Mouse (Mus musculus): ENCODE results near the gene Csf2rb. TPM values are rescaled to one million over a fixed set of nuclear protein-coding genes. Genes with fewer than 3 reads are reported as not detected.
"Not testable (repeated sequence)": the region's sequence is repeated elsewhere in the genome, so short reads cannot be mapped to it uniquely, and the experiment has no call there.

The Csf2rb gene
- total and polyA plus RNA-seq, 3 experiments, result 3.2 to 10.1 TPM; not detected in 1

DNA sequence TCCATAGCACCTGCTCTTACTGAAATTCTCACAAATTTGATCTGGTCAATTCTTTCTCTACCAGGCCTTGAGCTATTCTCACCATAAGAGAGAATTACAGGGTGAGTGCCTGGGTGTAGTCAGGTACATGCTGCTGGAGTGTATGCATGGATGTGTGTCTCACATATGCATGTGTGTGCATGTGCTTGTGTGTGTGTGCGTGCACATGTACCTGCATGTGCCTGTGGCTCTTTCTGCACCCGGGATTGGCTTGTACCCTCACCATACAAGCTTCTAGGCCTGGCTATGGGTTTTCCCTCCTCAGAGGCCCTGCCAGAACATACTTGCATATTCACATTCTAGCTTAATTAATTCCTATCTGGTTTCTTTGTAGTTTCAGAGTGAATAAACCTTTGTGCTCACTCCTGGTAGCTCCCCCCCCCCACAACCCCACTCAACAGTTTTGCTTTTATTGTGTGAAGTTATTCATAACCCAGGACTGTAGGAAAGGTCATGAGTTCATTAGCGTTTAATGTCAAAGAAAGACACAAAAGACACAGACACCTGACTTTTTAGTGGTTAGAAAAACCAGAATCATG, 3.1 kb downstream of the Csf2rb start:
- peaks cover 2 to 26% of the 10 kb centered on the region in 2 experiments for H3K4me1 ChIP-seq (ENCODE audit: control insufficient read depth in 1 of 2, insufficient read depth in 2 of 2, low read length in 2 of 2)
- peaks cover 0 to 17% of the 10 kb centered on the region in 2 experiments; a peak in 2 of 4 replicates for H3K36me3 ChIP-seq (ENCODE audit: control insufficient read depth in 1 of 2, insufficient read depth in 2 of 2, low read length in 2 of 2)
- H3K4me3 ChIP-seq (ENCODE audit: control insufficient read depth in 1 of 2, insufficient read depth in 1 of 2, low read depth in 2 of 2, low read length in 2 of 2), result 0 out of 4 replicates have a peak overlapping the region, but pooled peaks of 1 of the 2 experiments have one; percentile 1
- no peak for DNase-seq (ENCODE audit: low read depth, low spot score)
- peak overlapping the region; percentile 9 for H3K9ac ChIP-seq (ENCODE audit: control insufficient read depth, low read depth, low read length, poor library complexity, severe bottlenecking)
- 0 out of 2 replicates have a peak overlapping the region, but pooled peaks have one; percentile 1 for H3K27ac ChIP-seq (ENCODE audit: control insufficient read depth, low read depth, low read length)
- H3K27me3 ChIP-seq (ENCODE audit: control insufficient read depth in 1 of 2, insufficient read depth in 2 of 2, low read length in 2 of 2), result no peaks in the 10 kb centered on the region
- peaks cover 7% of the 10 kb centered on the region for H3K79me2 ChIP-seq (ENCODE audit: control insufficient read depth, insufficient read depth, low read length, poor library complexity)
- TF ChIP-seq USF1 (IDR thresholded peaks at IDR 0.05; ENCODE audit: low read depth, low read length) (no peak), E2F4 (IDR thresholded peaks at IDR 0.05; ENCODE audit: borderline replicate concordance, low read depth, low read length) (no peak), ELF1 (IDR thresholded peaks at IDR 0.05; ENCODE audit: low read depth, low read length) (no peak), GABPA (IDR thresholded peaks at IDR 0.05; ENCODE audit: low read depth, low read length) (no peak), POLR2AphosphoS5 (IDR thresholded peaks at IDR 0.05; ENCODE audit: borderline replicate concordance, low read depth, low read length) (no peak), MAX (IDR thresholded peaks at IDR 0.05; ENCODE audit: low read length) (no peak), JUND (IDR thresholded peaks at IDR 0.05; ENCODE audit: low read depth, low read length) (no peak), MYB (IDR thresholded peaks at IDR 0.05; ENCODE audit: low read depth, low read length) (no peak), CHD1 (IDR thresholded peaks at IDR 0.05; ENCODE audit: low read depth, low read length) (no peak), MAFK (IDR thresholded peaks at IDR 0.05; ENCODE audit: borderline replicate concordance, low read depth, low read length) (no peak), KAT2A (conservative IDR thresholded peaks at IDR 0.05; ENCODE audit: low read depth, low read length) (no peak), TCF12 (IDR thresholded peaks at IDR 0.05; ENCODE audit: low read depth, low read length) (no peak), CTCF (IDR thresholded peaks at IDR 0.05 in 2 of 3, conservative IDR thresholded peaks at IDR 0.05 in 1 of 3; ENCODE audit: control insufficient read depth in 1 of 3, insufficient read depth in 1 of 3, low read depth in 2 of 3, low read length in 3 of 3, poor library complexity in 1 of 3, severe bottlenecking in 1 of 3) (no peak), MAZ (IDR thresholded peaks at IDR 0.05; ENCODE audit: low read depth, low read length) (no peak), MXI1 (IDR thresholded peaks at IDR 0.05; ENCODE audit: low read depth, low read length) (no peak), USF2 (IDR thresholded peaks at IDR 0.05; ENCODE audit: borderline replicate concordance in 1 of 2, insufficient read depth in 1 of 2, low read depth in 1 of 2, low read length in 2 of 2) (no peak), POLR2A (IDR thresholded peaks at IDR 0.05; ENCODE audit: control insufficient read depth in 1 of 2, insufficient read depth in 1 of 2, low read depth in 1 of 2, low read length in 2 of 2, poor library complexity in 1 of 2) (no peak)
- H3K9me3 ChIP-seq (replicated peaks; ENCODE audit: insufficient read depth, low read length), result no peaks in the 10 kb centered on the region

DNA sequence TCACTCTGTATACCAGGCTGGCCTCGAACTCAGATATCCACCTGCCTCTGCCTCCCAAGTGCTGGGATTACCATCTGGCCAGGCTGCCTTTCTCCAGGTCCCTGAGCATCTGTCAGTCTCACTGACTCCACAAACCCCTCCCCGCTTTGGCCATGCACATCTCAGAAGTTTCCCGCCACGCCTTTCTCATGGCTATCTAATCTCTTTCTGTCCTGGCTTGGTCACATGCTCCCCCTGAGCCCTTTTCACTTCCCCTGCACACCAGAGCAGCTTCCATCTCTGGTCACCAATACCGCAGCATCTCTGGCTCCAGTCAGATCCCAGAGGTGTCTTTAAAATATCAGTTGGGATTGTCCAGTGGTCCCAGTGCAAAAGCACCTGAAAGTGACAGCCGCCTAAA, 4.4 kb downstream of the Csf2rb start:
- peak; percentile 32 for DNase-seq (ENCODE audit: low read depth, low spot score)
- not testable (repeated sequence) for H3K9me3 ChIP-seq (replicated peaks; ENCODE audit: insufficient read depth, low read length); H3K9ac ChIP-seq (ENCODE audit: control insufficient read depth, low read depth, low read length, poor library complexity, severe bottlenecking); H3K27ac ChIP-seq (ENCODE audit: control insufficient read depth, low read depth, low read length); H3K36me3 ChIP-seq (ENCODE audit: control insufficient read depth in 1 of 2, insufficient read depth in 2 of 2, low read length in 2 of 2); H3K27me3 ChIP-seq (ENCODE audit: control insufficient read depth in 1 of 2, insufficient read depth in 2 of 2, low read length in 2 of 2); H3K4me3 ChIP-seq (ENCODE audit: control insufficient read depth in 1 of 2, insufficient read depth in 1 of 2, low read depth in 2 of 2, low read length in 2 of 2); H3K79me2 ChIP-seq (ENCODE audit: control insufficient read depth, insufficient read depth, low read length, poor library complexity)
- TF ChIP-seq GATA1 (IDR thresholded peaks at IDR 0.05; ENCODE audit: low read depth, low read length) (0 out of 2 replicates have a peak, but pooled peaks have one; percentile 21), USF1 (IDR thresholded peaks at IDR 0.05; ENCODE audit: low read depth, low read length) (peak; percentile 74)
- peaks cover 2 to 19% of the 10 kb centered on the region in 2 experiments; a peak in 3 of 4 replicates for H3K4me1 ChIP-seq (ENCODE audit: control insufficient read depth in 1 of 2, insufficient read depth in 2 of 2, low read length in 2 of 2)

Measured in MEL (cell line).